Mouse (Mus musculus): ENCODE data around the gene Pmel. TPM values are rescaled to one million over a fixed set of nuclear protein-coding genes. Genes with fewer than 3 reads are reported as not detected.

Pmel gene
- polyA plus RNA-seq, 1 experiment = 1.4 TPM

DNA sequence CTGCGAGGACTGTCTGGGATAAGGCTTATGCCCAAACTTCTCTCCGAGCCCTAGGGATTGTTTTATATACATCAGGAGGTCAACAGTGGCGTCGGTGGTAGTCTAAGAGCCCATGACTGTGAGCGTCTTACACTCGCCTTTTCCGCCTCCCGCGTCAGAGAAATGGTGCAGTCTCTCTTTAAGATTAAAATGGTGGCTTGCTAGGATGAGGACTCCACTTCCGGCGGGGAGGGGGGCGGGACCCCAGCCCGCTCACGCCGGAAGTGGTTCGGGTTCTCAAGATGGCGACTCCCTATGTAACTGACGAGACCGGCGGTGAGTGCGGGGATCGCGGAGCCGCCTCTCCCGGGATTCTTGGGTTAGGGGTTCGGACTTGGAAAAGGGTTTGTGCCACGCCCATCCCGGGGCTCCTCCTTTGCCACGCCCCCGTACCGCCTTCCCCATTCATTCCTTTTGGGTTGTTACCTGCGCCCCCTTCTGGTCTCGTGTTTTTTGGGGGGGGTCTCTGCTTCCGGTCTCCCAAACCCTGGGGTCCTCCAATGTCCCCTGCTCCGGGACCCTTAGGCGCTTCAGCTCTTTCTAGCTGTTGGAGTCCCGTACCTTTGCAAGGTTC is 44.4 kb downstream of the Pmel start:
- peak overlapping the region; percentile 78 for H3K4me3 ChIP-seq (ENCODE audit: low read depth, low read length)
- under 1% methylated on average over 37 of the region's 37 CpGs for WGBS
- 0 out of 2 replicates have a peak, but pooled peaks cover 2% of the 10 kb centered on the region for H3K36me3 ChIP-seq (ENCODE audit: control insufficient read depth, insufficient read depth, low read length)
- peaks cover 3% of the 10 kb centered on the region; the same call in 1 of the 2 replicates for H3K4me1 ChIP-seq (ENCODE audit: control insufficient read depth, insufficient read depth, insufficient read length, low read length)
- TF ChIP-seq CTCF (IDR thresholded peaks at IDR 0.05; ENCODE audit: extremely low read depth, insufficient read length, insufficient replicate concordance, low read depth, low read length) (peak; percentile 43; the same call in 1 of the 2 replicates), POLR2A (IDR thresholded peaks at IDR 0.05; ENCODE audit: low read depth, low read length) (no peak)
- H3K27me3 ChIP-seq (ENCODE audit: control insufficient read depth, insufficient read depth, low read length) = no peaks in the 10 kb centered on the region
- H3K27ac ChIP-seq (ENCODE audit: insufficient read depth, low read depth, low read length) = peak overlapping the region; percentile 96

Other genes starting within 250 kb of the Pmel start
- gene Smarcc2, start 244.9 kb upstream of the Pmel start, polyA plus RNA-seq (2012; rRNA removed) = 44.0 and 98.4 TPM in 2 replicates
- gene Myl6, start 210.1 kb upstream of the Pmel start, polyA plus RNA-seq (2012; rRNA removed) = 492 and 749 TPM in 2 replicates
- 0.43 and 1.2 TPM in 2 replicates for gene Myl6b, start 205.5 kb upstream of the Pmel start, polyA plus RNA-seq (2012; rRNA removed)
- 20.0 and 26.3 TPM in 2 replicates for gene Esyt1, start 178.3 kb upstream of the Pmel start, polyA plus RNA-seq (2012; rRNA removed)
- gene Zc3h10, start 156.4 kb upstream of the Pmel start, polyA plus RNA-seq (2012; rRNA removed) = 6.4 and 15.2 TPM in 2 replicates
- 1,613 and 1,655 TPM in 2 replicates for gene Rpl41, start 154.9 kb upstream of the Pmel start, polyA plus RNA-seq (2012; rRNA removed)
- 3.2 and 6.9 TPM in 2 replicates for gene Pa2g4, start 138.2 kb upstream of the Pmel start, polyA plus RNA-seq (2012; rRNA removed)
- 32.3 and 127 TPM in 2 replicates for gene Erbb3, start 114.5 kb upstream of the Pmel start, polyA plus RNA-seq (2012; rRNA removed)
- 439 and 930 TPM in 2 replicates for gene Rps26, start 77.4 kb upstream of the Pmel start, polyA plus RNA-seq (2012; rRNA removed)
- gene Ikzf4, start 58.2 kb upstream of the Pmel start, polyA plus RNA-seq (2012; rRNA removed) = 0.65 and 0.95 TPM in 2 replicates
- gene Suox, start 30.1 kb upstream of the Pmel start, polyA plus RNA-seq (2012; rRNA removed) = 10.4 and 14.2 TPM in 2 replicates
- 17.2 and 32.2 TPM in 2 replicates for gene Rab5b, start 7.9 kb upstream of the Pmel start, polyA plus RNA-seq (2012; rRNA removed)
- gene Cdk2, start 836 bp downstream of the Pmel start, polyA plus RNA-seq (2012; rRNA removed) = 4.2 and 6.1 TPM in 2 replicates
- gene Dgka, start 40.7 kb downstream of the Pmel start, polyA plus RNA-seq (2012; rRNA removed) = 35.0 and 101 TPM in 2 replicates
- 6.9 and 17.0 TPM in 2 replicates for gene Pym1, start 43.7 kb downstream of the Pmel start, polyA plus RNA-seq (2012; rRNA removed)
- gene Mmp19, start 86.7 kb downstream of the Pmel start, polyA plus RNA-seq (2012; rRNA removed) = 1.2 and 2.5 TPM in 2 replicates
- 4.6 and 12.1 TPM in 2 replicates for gene Dnajc14, start 99.9 kb downstream of the Pmel start, polyA plus RNA-seq (2012; rRNA removed)
- gene Tmem198b, start 100.2 kb downstream of the Pmel start, polyA plus RNA-seq (2012; rRNA removed) = 4.6 and 7.0 TPM in 2 replicates
- 0.14 and 0.89 TPM in 2 replicates for gene Sarnp, start 113.1 kb downstream of the Pmel start, polyA plus RNA-seq (2012; rRNA removed)
- 36.4 and 62.8 TPM in 2 replicates for gene Ormdl2, start 117.5 kb downstream of the Pmel start, polyA plus RNA-seq (2012; rRNA removed)
- gene Gdf11, start 187.5 kb downstream of the Pmel start, polyA plus RNA-seq (2012; rRNA removed) = 0.53 and 0.82 TPM in 2 replicates
- 62.0 and 91.5 TPM in 2 replicates for gene Cd63, start 196.8 kb downstream of the Pmel start, polyA plus RNA-seq (2012; rRNA removed)
- gene Rdh5, start 218.7 kb downstream of the Pmel start, polyA plus RNA-seq (2012; rRNA removed) = 20.2 and 30.3 TPM in 2 replicates
- gene Bloc1s1, start 219.8 kb downstream of the Pmel start, polyA plus RNA-seq (2012; rRNA removed) = 88.8 and 147 TPM in 2 replicates
- 8.4 and 14.6 TPM in 2 replicates for gene Itga7, start 229.6 kb downstream of the Pmel start, polyA plus RNA-seq (2012; rRNA removed)